Mouse (Mus musculus): ENCODE data around the gene Hic2.

The Hic2 gene

GRCm38 (mm10) chr16:17234499-17234895 lies 1.1 kb downstream of the Hic2 start:
- DNase-seq, result no peak

GRCm38 (mm10) chr16:17234916-17235665 lies 1.7 kb downstream of the Hic2 start:
- no peak for DNase-seq

GRCm38 (mm10) chr16:17237634-17238033 lies 4.3 kb downstream of the Hic2 start:
- DNase-seq, result no peak

- DNase-seq, result no peak
Observed at GRCm38 (mm10) chr16:17239409-17239808, 6.0 kb downstream of the Hic2 start.

- no peak for DNase-seq
Observed at GRCm38 (mm10) chr16:17243731-17244130, 10.4 kb downstream of the Hic2 start.

GRCm38 (mm10) chr16:17244996-17245395 lies 11.6 kb downstream of the Hic2 start:
- DNase-seq, result no peak

- no peak for DNase-seq
Observed at GRCm38 (mm10) chr16:17247727-17248126, 14.4 kb downstream of the Hic2 start.

- no peak for DNase-seq
Observed at GRCm38 (mm10) chr16:17249135-17249534, 15.8 kb downstream of the Hic2 start.

- no peak for DNase-seq
Observed at GRCm38 (mm10) chr16:17251539-17251938, 18.2 kb downstream of the Hic2 start.

- DNase-seq, result no peak
Observed at GRCm38 (mm10) chr16:17252086-17252726, 18.8 kb downstream of the Hic2 start.

- DNase-seq, result no peak
Observed at GRCm38 (mm10) chr16:17252841-17253240, 19.5 kb downstream of the Hic2 start.

- DNase-seq, result no peak
Observed at GRCm38 (mm10) chr16:17254005-17254597, 20.7 kb downstream of the Hic2 start.

- DNase-seq, result no peak
Observed at GRCm38 (mm10) chr16:17255270-17255669, 21.9 kb downstream of the Hic2 start.

GRCm38 (mm10) chr16:17257359-17257821 lies 24.0 kb downstream of the Hic2 start:
- DNase-seq, result no peak

GRCm38 (mm10) chr16:17258917-17259316 lies 25.5 kb downstream of the Hic2 start:
- DNase-seq, result no peak

GRCm38 (mm10) chr16:17261341-17261740 lies 28.0 kb downstream of the Hic2 start:
- no peak for DNase-seq

- no peak for DNase-seq
Observed at GRCm38 (mm10) chr16:17266113-17266512, 32.7 kb downstream of the Hic2 start.

- no peak for DNase-seq
Observed at GRCm38 (mm10) chr16:17267937-17268336, 34.6 kb downstream of the Hic2 start.

GRCm38 (mm10) chr16:17269872-17270271 lies 36.5 kb downstream of the Hic2 start:
- no peak for DNase-seq

- DNase-seq, result peak in 1 of 2 experiments; percentile 47
Observed at GRCm38 (mm10) chr16:17271124-17271523, 37.8 kb downstream of the Hic2 start.

GRCm38 (mm10) chr16:17271856-17272255 lies 38.5 kb downstream of the Hic2 start:
- DNase-seq, result no peak

- DNase-seq, result no peak
Observed at GRCm38 (mm10) chr16:17275721-17276120, 42.3 kb downstream of the Hic2 start, which contains the start of gene Tmem191c. Gene Tmem191c (plus strand): TSS chr16:17276077.

Measured in spleen, adult 18-20 months (tissue).